Mouse (Mus musculus) MEL (cell line): ENCODE data around the gene Ncbp2. TPM values are rescaled to one million over a fixed set of nuclear protein-coding genes. Genes with fewer than 3 reads are reported as not detected.
"Not testable (repeated sequence)": the region's sequence is repeated elsewhere in the genome, so short reads cannot be mapped to it uniquely, and the experiment has no call there.

Experiments
- DNase-seq: peaks from one replicate; pipeline ENCODE4 v3.0.0; 2011; ENCODE audit warnings: low read depth, low spot score
- H3K27ac ChIP-seq: 2 replicates; pipeline ENCODE4 v1.5.1; 2012; ENCODE audit warnings: low read depth, mild to moderate bottlenecking, control low read depth, low read length, moderate library complexity; ENCODE audit not compliant: control insufficient read depth
- H3K27me3 ChIP-seq, 2 experiments: fragments of 150-350 bp in 1 of 2; sonication (generic) in 1 of 2; 2 replicates each; pipeline ENCODE4 v1.6.1; 2012; ENCODE audit warnings: low read length in 2 of 2, mild to moderate bottlenecking in 2 of 2, improper control_type of control experiment in 1 of 2, moderate library complexity in 1 of 2; ENCODE audit not compliant: insufficient read depth in 2 of 2, control insufficient read depth in 1 of 2
- H3K36me3 ChIP-seq, 2 experiments: 2 replicates each; pipeline ENCODE4 v1.6.1; 2012 to 2014; ENCODE audit warnings: low read length in 2 of 2, improper control_type of control experiment in 1 of 2, inconsistent platforms in 1 of 2, mild to moderate bottlenecking in 1 of 2; ENCODE audit not compliant: insufficient read depth in 2 of 2, control insufficient read depth in 1 of 2
- H3K4me1 ChIP-seq, 2 experiments: fragments of 150-350 bp in 1 of 2; sonication (generic) in 1 of 2; 2 replicates each; pipeline ENCODE4 v1.6.1; 2012; ENCODE audit warnings: low read length in 2 of 2, improper control_type of control experiment in 1 of 2, mild to moderate bottlenecking in 1 of 2; ENCODE audit not compliant: insufficient read depth in 2 of 2, control insufficient read depth in 1 of 2
- H3K4me3 ChIP-seq, 2 experiments: fragments of 150-350 bp in 1 of 2; sonication (generic) in 1 of 2; 2 replicates each; pipeline ENCODE4 v1.5.1; 2012; ENCODE audit warnings: low read depth in 2 of 2, low read length in 2 of 2, mild to moderate bottlenecking in 2 of 2, moderate library complexity in 2 of 2, control low read depth in 1 of 2, improper control_type of control experiment in 1 of 2; ENCODE audit not compliant: control insufficient read depth in 1 of 2, insufficient read depth in 1 of 2
- H3K79me2 ChIP-seq: 2 replicates; pipeline ENCODE4 v1.6.1; 2012; ENCODE audit warnings: mild to moderate bottlenecking, low read length, moderate library complexity; ENCODE audit not compliant: control insufficient read depth, poor library complexity, insufficient read depth
- H3K9ac ChIP-seq: 2 replicates; pipeline ENCODE4 v1.6.1; 2012; ENCODE audit warnings: low read depth, mild to moderate bottlenecking, control low read depth, low read length, moderate library complexity; ENCODE audit not compliant: control insufficient read depth, poor library complexity, severe bottlenecking
- H3K9me3 ChIP-seq: fragments of 150-350 bp; sonication (generic); replicated peaks from 2 replicates; pipeline ENCODE4 v1.6.1; 2012; ENCODE audit warnings: mild to moderate bottlenecking, low read length, improper control_type of control experiment, moderate library complexity; ENCODE audit not compliant: insufficient read depth
- CHD1 ChIP-seq: IDR thresholded peaks from 2 replicates; pipeline ENCODE4 v1.6.1; 2012; ENCODE audit warnings: low read depth, mild to moderate bottlenecking, inconsistent platforms, low read length, improper control_type of control experiment
- CTCF ChIP-seq, 3 experiments: IDR thresholded peaks in 2 of 3; conservative IDR thresholded peaks in 1 of 3; 2 replicates each; pipeline ENCODE4 v1.5.1; 2011 to 2012; ENCODE audit warnings: low read length in 3 of 3, low read depth in 2 of 3, mild to moderate bottlenecking in 2 of 3, improper control_type of control experiment in 1 of 3, inconsistent platforms in 1 of 3, mixed read lengths in 1 of 3, moderate library complexity in 1 of 3; ENCODE audit not compliant: control insufficient read depth in 1 of 3, insufficient read depth in 1 of 3, poor library complexity in 1 of 3, severe bottlenecking in 1 of 3
- ETS1 ChIP-seq: IDR thresholded peaks from 2 replicates; pipeline ENCODE4 v1.6.1; 2012; ENCODE audit warnings: low read depth, mild to moderate bottlenecking, inconsistent platforms, low read length, improper control_type of control experiment, moderate library complexity
- GATA1 ChIP-seq: IDR thresholded peaks from 2 replicates; pipeline ENCODE4 v1.6.1; 2011; ENCODE audit warnings: low read depth, low read length, improper control_type of control experiment
- JUND ChIP-seq: IDR thresholded peaks from 2 replicates; pipeline ENCODE4 v1.6.1; 2011; ENCODE audit warnings: low read depth, mild to moderate bottlenecking, improper control_type of control experiment, low read length
- MAFK ChIP-seq: IDR thresholded peaks from 2 replicates; pipeline ENCODE4 v1.6.1; 2011; ENCODE audit warnings: low read depth, mild to moderate bottlenecking, low read length, improper control_type of control experiment, borderline replicate concordance
- NELFE ChIP-seq: IDR thresholded peaks from 2 replicates; pipeline ENCODE4 v1.6.1; 2011; ENCODE audit warnings: low read depth, low read length, improper control_type of control experiment
- NRF1 ChIP-seq: IDR thresholded peaks from 2 replicates; pipeline ENCODE4 v1.6.1; 2014; ENCODE audit warnings: low read depth, mild to moderate bottlenecking, inconsistent platforms, low read length, improper control_type of control experiment, moderate library complexity; ENCODE audit not compliant: poor library complexity, insufficient read depth, severe bottlenecking
- POLR2A ChIP-seq, 2 experiments: IDR thresholded peaks; 2 replicates each; pipeline ENCODE4 v1.6.1; 2011 to 2012; ENCODE audit warnings: low read length in 2 of 2, mild to moderate bottlenecking in 2 of 2, control low read depth in 1 of 2, improper control_type of control experiment in 1 of 2, low read depth in 1 of 2, moderate library complexity in 1 of 2; ENCODE audit not compliant: control insufficient read depth in 1 of 2, insufficient read depth in 1 of 2, poor library complexity in 1 of 2
- RAD21 ChIP-seq: IDR thresholded peaks from 2 replicates; pipeline ENCODE4 v1.6.1; 2011; ENCODE audit warnings: mild to moderate bottlenecking, low read depth, low read length, improper control_type of control experiment
- RCOR1 ChIP-seq: IDR thresholded peaks from 2 replicates; pipeline ENCODE4 v1.6.1; 2012; ENCODE audit warnings: low read depth, mild to moderate bottlenecking, inconsistent platforms, low read length, improper control_type of control experiment
- SMC3 ChIP-seq: IDR thresholded peaks from 2 replicates; pipeline ENCODE4 v1.6.1; 2011; ENCODE audit warnings: low read depth, low read length, improper control_type of control experiment
- TAL1 ChIP-seq: IDR thresholded peaks from 2 replicates; pipeline ENCODE4 v1.6.1; 2012; ENCODE audit warnings: mild to moderate bottlenecking, inconsistent platforms, low read length, moderate library complexity, mixed read lengths
- TCF12 ChIP-seq: IDR thresholded peaks from 2 replicates; pipeline ENCODE4 v1.6.1; 2014; ENCODE audit warnings: low read depth, mild to moderate bottlenecking, inconsistent platforms, low read length, improper control_type of control experiment, moderate library complexity
- ZC3H11A ChIP-seq: IDR thresholded peaks from 2 replicates; pipeline ENCODE4 v1.6.1; 2012; ENCODE audit warnings: low read depth, mild to moderate bottlenecking, inconsistent platforms, low read length, improper control_type of control experiment
- ZKSCAN1 ChIP-seq: IDR thresholded peaks from 2 replicates; pipeline ENCODE4 v1.6.1; 2012; ENCODE audit warnings: low read depth, mild to moderate bottlenecking, inconsistent platforms, low read length, improper control_type of control experiment, moderate library complexity
- polyA plus RNA-seq, 2 experiments: library from polyadenylated mRNA; stranded (reverse) in 1 of 2; unstranded in 1 of 2; fragments of >175 nt in 1 of 2; fragments of >200 nt in 1 of 2; gene quantifications; 2 replicates each; pipeline versions ENCODE4 v1.2.1 to v1.2.4; 2012; ENCODE audit warnings: low replicate concordance in 2 of 2, low read depth in 1 of 2; ENCODE audit not compliant: insufficient read length in 2 of 2, insufficient read depth in 1 of 2, missing spikeins in 1 of 2
- total RNA-seq: library from RNA; depleted of rRNA; stranded (reverse); fragments of 300-350 nt; gene quantifications from 2 replicates; pipeline ENCODE4 v1.2.3, GENCODE M21; 2012

The Ncbp2 gene
- total and polyA plus RNA-seq, 3 experiments = 100 to 222 TPM; not detected in 1

DNA sequence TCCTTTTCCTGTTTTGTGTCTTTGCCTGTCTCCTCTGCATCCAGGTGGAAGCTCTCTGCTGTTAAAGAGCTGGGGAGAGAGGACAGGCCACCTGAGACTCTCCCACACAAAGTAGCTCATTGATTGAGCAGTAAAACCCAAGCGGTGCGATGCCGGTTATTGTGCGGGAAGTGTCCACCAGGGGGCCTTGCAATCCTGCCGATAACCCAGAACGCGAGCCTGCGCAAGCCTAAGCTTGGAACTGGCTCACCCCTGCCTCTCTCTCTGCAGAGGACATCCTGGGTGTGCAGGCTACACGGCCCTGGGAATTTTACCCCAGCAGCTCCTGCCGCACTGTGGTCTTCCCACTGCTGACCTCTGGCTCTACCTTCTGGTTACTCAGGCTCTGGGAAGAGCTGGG is 4.3 kb upstream of the Ncbp2 start:
- peak; percentile 69 to 90 (median 80) for TF ChIP-seq CTCF (IDR thresholded peaks at IDR 0.05 in 2 of 3, conservative IDR thresholded peaks at IDR 0.05 in 1 of 3; ENCODE audit: control insufficient read depth in 1 of 3, insufficient read depth in 1 of 3, low read depth in 2 of 3, low read length in 3 of 3, poor library complexity in 1 of 3, severe bottlenecking in 1 of 3)
- peak; percentile 55 for TF ChIP-seq NRF1
- TF ChIP-seq SMC3 = peak; percentile 66
- peak; percentile 60 for TF ChIP-seq RAD21
- TF ChIP-seq ETS1 = no peak
- TF ChIP-seq TCF12 = no peak
- TF ChIP-seq ZC3H11A = 0 out of 2 replicates have a peak, but pooled peaks have one; percentile 29
- peak; percentile 80 for DNase-seq
- Histone ChIP-seq H3K4me3 (no peak overlapping the region), H3K4me1 (peaks cover 2 to 18% of the 10 kb centered on the region in 2 experiments), H3K9me3 (no peaks in the 10 kb centered on the region), H3K27ac (no peak overlapping the region), H3K79me2 (peaks cover 29% of the 10 kb centered on the region), H3K27me3 (no peaks in the 10 kb centered on the region), H3K36me3 (peaks cover 0 to 6% of the 10 kb centered on the region in 2 experiments; a peak in 1 of 4 replicates), H3K9ac (no peak overlapping the region)

DNA sequence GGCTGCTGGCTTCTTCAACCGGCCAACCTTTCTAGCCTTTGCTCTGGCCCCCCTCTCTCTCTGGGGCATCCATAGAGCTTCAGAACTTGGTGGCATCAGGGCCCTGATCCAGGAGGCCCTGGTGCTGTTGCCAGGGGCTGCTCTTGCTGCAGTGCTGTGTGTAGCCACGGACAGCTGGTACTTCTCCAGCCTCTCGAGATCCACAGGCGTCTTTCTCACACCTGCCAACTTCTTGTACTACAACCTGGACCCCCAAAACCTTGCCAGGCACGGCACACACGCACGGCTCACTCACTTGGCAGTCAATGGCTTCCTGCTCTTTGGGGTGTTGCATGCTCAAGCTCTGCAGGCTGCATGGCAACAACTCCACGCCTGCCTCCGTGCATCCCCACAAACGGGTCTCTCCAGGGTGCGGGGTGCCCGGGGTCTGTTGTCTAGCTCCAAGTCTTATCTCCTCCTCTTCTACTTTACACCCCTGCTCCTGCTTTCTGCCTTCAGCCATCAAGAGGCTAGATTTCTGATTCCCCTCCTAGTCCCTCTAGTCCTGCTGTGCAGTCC is 3.5 kb upstream of the Ncbp2 start:
- Histone ChIP-seq H3K79me2 (peaks cover 37% of the 10 kb centered on the region), H3K9me3 (no peaks in the 10 kb centered on the region), H3K27me3 (no peaks in the 10 kb centered on the region), H3K4me1 (peaks cover 4 to 20% of the 10 kb centered on the region in 2 experiments), H3K36me3 (peaks cover 0 to 12% of the 10 kb centered on the region in 2 experiments; a peak in 3 of 4 replicates), H3K27ac (no peak overlapping the region), H3K4me3 (no peak overlapping the region), H3K9ac (no peak overlapping the region)
- no peak for DNase-seq
- no peak for TF ChIP-seq GATA1
- no peak for TF ChIP-seq RAD21
- TF ChIP-seq JUND = no peak

DNA sequence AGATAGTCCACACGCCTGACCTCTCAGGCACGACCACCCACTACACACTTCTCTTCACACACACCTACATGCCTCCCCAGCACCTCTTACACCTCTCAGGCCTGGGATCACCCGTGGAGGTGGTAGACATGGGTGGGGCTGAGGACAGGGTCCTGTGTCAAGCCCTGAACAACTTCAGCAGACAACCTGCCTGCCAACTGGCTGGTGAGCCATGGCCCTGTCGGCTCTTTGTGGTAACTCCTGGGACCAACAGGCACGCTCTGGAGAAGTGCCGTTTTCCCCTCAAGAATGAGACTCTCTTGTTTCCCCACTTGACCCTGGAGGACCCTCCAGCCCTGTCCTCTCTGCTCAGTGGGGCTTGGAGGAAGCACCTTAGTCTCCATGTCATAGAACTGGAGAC is 2.9 kb upstream of the Ncbp2 start:
- peaks cover 4 to 17% of the 10 kb centered on the region in 2 experiments for H3K4me1 ChIP-seq
- H3K9me3 ChIP-seq = no peaks in the 10 kb centered on the region
- H3K27ac ChIP-seq = no peak overlapping the region
- H3K27me3 ChIP-seq = no peaks in the 10 kb centered on the region
- peaks cover 0 to 17% of the 10 kb centered on the region in 2 experiments; a peak in 3 of 4 replicates for H3K36me3 ChIP-seq
- H3K79me2 ChIP-seq = peaks cover 43% of the 10 kb centered on the region
- TF ChIP-seq ZKSCAN1 (no peak), POLR2A (IDR thresholded peaks at IDR 0.05; ENCODE audit: control insufficient read depth in 1 of 2, insufficient read depth in 1 of 2, low read depth in 1 of 2, low read length in 2 of 2, poor library complexity in 1 of 2) (no peak), TAL1 (no peak), ZC3H11A (no peak), CHD1 (no peak), NELFE (no peak), MAFK (no peak), RCOR1 (no peak), GATA1 (no peak), NRF1 (no peak), ETS1 (no peak)
- TF ChIP-seq, all 39 proteins: peak for 0
- H3K4me3 ChIP-seq = no peak overlapping the region
- DNase-seq = no peak
- no peak overlapping the region for H3K9ac ChIP-seq

DNA sequence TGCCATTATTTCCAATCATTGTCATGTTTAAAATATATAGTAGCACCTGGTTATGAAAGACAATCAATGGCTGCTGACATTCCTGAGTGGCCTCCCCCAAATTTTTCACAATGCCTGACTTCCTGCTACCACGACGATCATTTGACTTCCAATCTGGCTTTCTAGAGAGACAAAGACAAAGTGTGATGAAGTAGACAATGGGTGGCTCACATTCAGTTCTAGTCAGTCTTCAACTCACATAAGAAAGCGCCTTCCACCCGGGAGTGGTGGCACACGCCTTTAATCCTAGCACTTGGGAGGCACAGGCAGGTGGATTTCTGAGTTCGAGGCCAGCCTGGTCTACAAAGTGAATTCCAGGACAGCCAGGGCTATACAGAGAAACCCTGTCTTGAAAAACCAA is 2.3 kb upstream of the Ncbp2 start:
- DNase-seq, H3K9me3 ChIP-seq, H3K9ac ChIP-seq, H3K27ac ChIP-seq, H3K4me3 ChIP-seq, H3K27me3 ChIP-seq: not testable (repeated sequence)
- Histone ChIP-seq H3K4me1 (peaks cover 4 to 13% of the 10 kb centered on the region in 2 experiments; a peak in 3 of 4 replicates), H3K79me2 (peaks cover 49% of the 10 kb centered on the region), H3K36me3 (peaks cover 0 to 15% of the 10 kb centered on the region in 2 experiments; a peak in 3 of 4 replicates)
